Mouse (Mus musculus) liver, embryonic 12.5 days (tissue): ENCODE measurements around the gene Nat9. TPM values are rescaled to one million over a fixed set of nuclear protein-coding genes. Genes with fewer than 3 reads are reported as not detected.

Experiments used
- ATAC-seq: fragments of 200-750 bp; cut with Nextera tagmentation; 2 replicates; pipeline ENCODE4 v1.8.0; 2017; ENCODE audit warnings: moderate number of reproducible peaks, mild to moderate bottlenecking, moderate library complexity
- H3K27ac ChIP-seq: fragments of 300-500 bp; sonication (generic); 2 replicates; pipeline ENCODE4 v1.5.1; 2016; ENCODE audit warnings: mild to moderate bottlenecking
- H3K27me3 ChIP-seq: fragments of 300-500 bp; sonication (generic); replicated peaks from 2 replicates; pipeline ENCODE4 v1.6.1; 2016; ENCODE audit warnings: mild to moderate bottlenecking, moderate library complexity
- H3K36me3 ChIP-seq: fragments of 300-500 bp; sonication (generic); 2 replicates; pipeline ENCODE4 v1.6.1; 2016; ENCODE audit warnings: mild to moderate bottlenecking, moderate library complexity
- H3K4me1 ChIP-seq: fragments of 300-500 bp; sonication (generic); 2 replicates; pipeline ENCODE4 v1.6.1; 2016
- H3K4me2 ChIP-seq: fragments of 300-500 bp; sonication (generic); 2 replicates; pipeline ENCODE4 v1.6.1; 2016; ENCODE audit warnings: mild to moderate bottlenecking, moderate library complexity
- H3K4me3 ChIP-seq: fragments of 300-500 bp; sonication (generic); 2 replicates; pipeline ENCODE4 v1.5.1; 2016; ENCODE audit warnings: mild to moderate bottlenecking, moderate library complexity
- H3K9ac ChIP-seq: fragments of 300-500 bp; sonication (generic); 2 replicates; pipeline ENCODE4 v1.6.1; 2016; ENCODE audit warnings: mild to moderate bottlenecking, moderate library complexity
- H3K9me3 ChIP-seq: fragments of 300-500 bp; sonication (generic); replicated peaks from 2 replicates; pipeline ENCODE4 v1.6.1; 2016; ENCODE audit warnings: mild to moderate bottlenecking, moderate library complexity
- WGBS: fragments of 180-500 bp; shearing (Covaris S2); methylation state at CpG from one replicate; pipeline ENCODE4 v1.1.7; 2016; ENCODE audit not compliant: insufficient replicate concordance; 5-methylcytosine and 5-hydroxymethylcytosine counted together
- polyA plus RNA-seq: library from polyadenylated mRNA; unstranded; fragments of >200 nt; fragmentation: Nextera tagmentation; extraction: Ambion mirVana; gene quantifications from 2 replicates; pipeline ENCODE4 v1.2.1, GENCODE M21; 2016

Gene Nat9
- polyA plus RNA-seq, 1 experiment from 2014 or later = 12.9 TPM

DNA sequence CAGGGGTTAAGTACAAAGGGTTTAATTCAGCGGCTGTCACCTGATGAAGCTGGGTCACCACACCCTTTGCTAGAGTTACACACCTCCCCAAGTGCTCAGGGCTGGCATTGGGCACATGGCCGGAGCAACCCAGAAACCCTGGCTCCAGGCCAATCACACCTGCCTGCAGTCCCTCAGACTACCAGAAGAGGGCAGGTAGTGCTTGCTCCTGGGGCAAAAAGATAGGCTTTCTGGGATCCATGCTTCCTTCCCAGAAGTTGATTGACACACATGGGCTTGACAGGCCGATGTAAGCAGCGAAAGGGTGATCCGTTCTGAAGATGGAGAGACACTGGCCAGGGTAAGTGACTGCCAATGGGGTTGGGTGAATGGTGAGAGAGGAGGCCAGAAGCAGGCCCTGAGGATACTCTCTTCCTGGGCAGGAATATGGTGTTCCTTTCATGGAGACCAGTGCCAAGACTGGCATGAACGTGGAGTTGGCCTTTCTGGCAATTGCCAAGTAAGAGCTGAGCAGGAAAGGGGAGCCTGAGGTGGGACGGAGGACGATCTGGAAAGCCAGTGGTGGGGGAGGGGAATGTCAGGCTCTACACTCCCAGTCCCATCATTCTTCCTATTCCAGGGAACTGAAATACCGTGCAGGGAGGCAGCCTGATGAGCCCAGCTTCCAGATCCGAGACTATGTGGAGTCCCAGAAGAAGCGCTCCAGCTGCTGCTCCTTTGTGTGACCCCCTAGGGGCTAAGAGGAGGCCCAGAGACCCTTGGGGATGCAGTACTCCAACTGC is 27.5 kb downstream of the Nat9 start:
- Histone ChIP-seq H3K4me2 (no peak overlapping the region), H3K9me3 (no peaks in the 10 kb centered on the region), H3K36me3 (no peaks in the 10 kb centered on the region), H3K27ac (peak overlapping the region; percentile 18; the same call in 1 of the 2 replicates), H3K4me1 (peaks cover 68% of the 10 kb centered on the region), H3K9ac (no peak overlapping the region), H3K4me3 (no peak overlapping the region), H3K27me3 (peaks cover 15% of the 10 kb centered on the region)
- ATAC-seq = no peak
- 64% methylated on average over 11 of the region's 11 CpGs for WGBS

- WGBS = 8% methylated on average over 12 of the region's 12 CpGs
- no peaks in the 10 kb centered on the region for H3K9me3 ChIP-seq
- H3K27me3 ChIP-seq = peaks cover 34% of the 10 kb centered on the region
- H3K36me3 ChIP-seq = no peaks in the 10 kb centered on the region
- no peak overlapping the region for H3K4me3 ChIP-seq
- no peak for ATAC-seq
- no peak overlapping the region for H3K9ac ChIP-seq
- H3K4me1 ChIP-seq = peaks cover 72% of the 10 kb centered on the region
- H3K4me2 ChIP-seq = peak overlapping the region; percentile 28; the same call in 1 of the 2 replicates
- H3K27ac ChIP-seq = peak overlapping the region; percentile 65
Observed at GRCm38 (mm10) chr11:115157933-115158719, 29.5 kb downstream of the Nat9 start.

DNA sequence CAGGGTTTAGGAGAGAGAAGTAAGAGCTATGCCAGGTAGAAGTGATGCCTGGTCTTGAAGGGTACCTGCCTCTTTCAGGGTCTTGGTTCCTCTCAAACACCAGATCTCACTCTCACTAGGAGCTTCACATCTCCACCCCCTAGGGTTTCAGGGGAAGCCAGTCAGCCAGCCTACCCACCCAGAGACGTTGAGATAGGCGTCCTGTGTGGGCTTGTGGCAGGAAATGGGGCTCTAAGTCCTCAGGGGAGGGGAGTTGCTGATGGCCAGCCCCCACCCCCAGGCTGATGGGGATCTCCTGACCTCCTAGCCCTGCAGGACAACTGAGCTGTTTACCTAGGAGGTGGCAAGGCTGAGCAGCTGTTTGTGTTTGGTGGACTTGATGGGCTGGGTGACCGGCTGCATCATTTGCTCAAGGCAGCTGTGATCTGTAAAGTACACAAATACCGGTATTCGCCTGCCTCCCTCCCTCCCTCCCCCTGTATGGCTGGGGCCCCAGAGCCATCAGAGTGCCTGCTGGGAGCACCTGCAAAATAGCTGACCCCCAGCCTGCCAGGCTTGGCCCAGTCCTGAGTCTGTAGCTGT is 32.5 kb downstream of the Nat9 start:
- no peaks in the 10 kb centered on the region for H3K9me3 ChIP-seq

GRCm38 (mm10) chr11:115153699-115154292 is 33.9 kb downstream of the Nat9 start:
- Histone ChIP-seq H3K9me3 (no peaks in the 10 kb centered on the region), H3K36me3 (no peaks in the 10 kb centered on the region), H3K27me3 (peaks cover 47% of the 10 kb centered on the region), H3K4me1 (peaks cover 55% of the 10 kb centered on the region), H3K9ac (no peak overlapping the region), H3K27ac (no peak overlapping the region), H3K4me2 (peak overlapping the region; percentile 65), H3K4me3 (peak overlapping the region; percentile 38)
- under 1% methylated on average over 35 of the region's 35 CpGs for WGBS
- ATAC-seq = peak; percentile 86

More for the DNA sequence above, 32.5 kb downstream of the Nat9 start:
- H3K27me3 ChIP-seq = peaks cover 47% of the 10 kb centered on the region
- no peaks in the 10 kb centered on the region for H3K36me3 ChIP-seq
- H3K4me3 ChIP-seq = peak overlapping the region; percentile 38
- H3K4me2 ChIP-seq = peak overlapping the region; percentile 65
- whole genome bisulfite sequencing = 1% methylated on average over 5 of the region's 5 CpGs
- no peak overlapping the region for H3K27ac ChIP-seq
- peak overlapping the region; percentile 28 for H3K9ac ChIP-seq
- peaks cover 59% of the 10 kb centered on the region for H3K4me1 ChIP-seq
- no peak for ATAC-seq

DNA sequence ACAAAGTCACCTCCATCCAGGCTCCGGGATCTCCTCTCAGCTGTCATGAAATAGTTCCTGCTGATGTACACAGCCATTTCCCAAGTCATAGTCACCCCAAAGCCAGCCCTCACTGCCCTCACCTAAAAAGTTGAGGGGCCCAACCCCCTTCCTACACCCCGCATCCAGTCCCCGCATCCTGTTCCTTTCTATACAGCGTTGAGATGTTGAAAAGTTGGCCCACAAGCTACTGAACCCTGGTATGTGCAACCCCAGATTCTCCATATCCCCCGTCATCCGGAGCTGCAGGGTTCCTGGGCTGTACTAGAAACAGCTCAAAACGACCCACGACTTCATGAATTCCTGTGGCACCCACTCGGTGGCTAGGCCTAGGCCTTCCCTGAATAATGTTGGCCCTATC is 34.6 kb downstream of the Nat9 start:
- no peaks in the 10 kb centered on the region for H3K9me3 ChIP-seq
- H3K27ac ChIP-seq = no peak overlapping the region
- no peak overlapping the region for H3K4me2 ChIP-seq
- H3K36me3 ChIP-seq = no peaks in the 10 kb centered on the region
- H3K27me3 ChIP-seq = peaks cover 47% of the 10 kb centered on the region
- peaks cover 48% of the 10 kb centered on the region for H3K4me1 ChIP-seq
- no peak for ATAC-seq
- no peak overlapping the region for H3K9ac ChIP-seq
- WGBS = 69% methylated on average over 9 of the region's 9 CpGs
- H3K4me3 ChIP-seq = no peak overlapping the region

DNA sequence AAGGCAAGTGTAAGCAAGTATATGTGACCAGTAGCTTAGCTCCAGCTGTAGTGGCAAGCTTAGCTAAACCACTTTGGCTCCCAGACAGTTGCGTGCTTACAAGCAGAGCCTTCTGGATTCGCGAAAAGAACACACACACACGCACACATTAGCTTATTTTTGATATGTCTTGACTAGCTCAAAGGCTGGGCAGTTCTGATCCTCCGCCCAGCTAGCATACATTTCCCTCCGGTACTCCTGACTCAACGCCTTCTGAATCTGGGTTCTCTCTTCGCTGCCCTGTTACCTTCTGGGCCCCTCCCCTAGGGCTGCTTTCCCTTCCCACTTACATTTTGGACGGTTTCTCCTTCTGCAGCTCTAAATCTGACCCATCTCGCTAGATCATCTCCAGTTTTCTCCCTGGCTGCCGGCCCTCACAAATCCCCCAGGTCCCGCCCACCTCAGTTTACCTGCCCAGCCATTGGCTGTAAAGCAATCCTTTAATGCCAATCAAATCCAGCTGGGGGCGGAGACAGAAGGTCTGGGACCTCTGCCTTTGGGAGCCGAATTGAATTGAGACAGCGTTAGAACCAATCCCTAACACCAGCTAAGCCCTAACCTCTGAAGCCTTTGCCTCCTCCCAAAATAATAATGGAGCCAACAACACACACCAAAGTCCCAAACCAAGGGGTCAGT is 35.8 kb downstream of the Nat9 start:
- Histone ChIP-seq H3K9ac (no peak overlapping the region), H3K27ac (no peak overlapping the region), H3K36me3 (no peaks in the 10 kb centered on the region), H3K9me3 (no peaks in the 10 kb centered on the region), H3K4me3 (peak overlapping the region; percentile 21; the same call in 1 of the 2 replicates), H3K4me1 (peaks cover 40% of the 10 kb centered on the region), H3K4me2 (peak overlapping the region; percentile 50), H3K27me3 (peaks cover 44% of the 10 kb centered on the region)
- 19% methylated on average over 15 of the region's 15 CpGs for WGBS
- ATAC-seq = no peak

- WGBS = 58% methylated on average over 6 of the region's 6 CpGs
- no peaks in the 10 kb centered on the region for H3K36me3 ChIP-seq
- H3K27me3 ChIP-seq = peaks cover 42% of the 10 kb centered on the region
- no peak overlapping the region for H3K4me2 ChIP-seq
- no peak for ATAC-seq
- H3K4me3 ChIP-seq = no peak overlapping the region
- peaks cover 40% of the 10 kb centered on the region for H3K4me1 ChIP-seq
- no peaks in the 10 kb centered on the region for H3K9me3 ChIP-seq
- H3K9ac ChIP-seq = no peak overlapping the region
- H3K27ac ChIP-seq = no peak overlapping the region
Observed at GRCm38 (mm10) chr11:115150741-115151254, 36.9 kb downstream of the Nat9 start.

DNA sequence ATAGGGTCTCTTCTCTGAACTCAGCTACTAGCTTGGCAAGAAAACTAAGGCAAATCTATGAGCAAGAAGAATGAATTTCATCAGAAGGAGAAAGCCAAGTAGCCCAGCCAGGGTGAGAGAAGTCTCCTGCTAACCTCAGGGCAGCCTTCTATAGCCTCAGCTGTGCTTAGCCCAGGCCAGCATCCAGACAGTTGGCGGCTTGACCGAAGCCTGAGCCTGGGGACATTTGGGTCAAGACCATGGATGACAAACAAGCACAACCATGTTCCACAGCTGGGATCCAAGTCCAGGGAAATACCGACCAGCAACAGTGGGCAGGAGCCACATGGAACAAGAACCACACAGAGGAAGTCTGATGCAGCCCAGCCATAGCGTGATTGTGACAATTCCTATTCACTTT is 39.8 kb downstream of the Nat9 start:
- H3K36me3 ChIP-seq = no peaks in the 10 kb centered on the region
- H3K27ac ChIP-seq = no peak overlapping the region
- H3K4me2 ChIP-seq = no peak overlapping the region
- peaks cover 22% of the 10 kb centered on the region; the same call in 1 of the 2 replicates for H3K27me3 ChIP-seq
- WGBS = 71% methylated on average over 4 of the region's 4 CpGs
- no peak for ATAC-seq
- H3K4me1 ChIP-seq = peaks cover 12% of the 10 kb centered on the region; the same call in 1 of the 2 replicates
- no peaks in the 10 kb centered on the region for H3K9me3 ChIP-seq
- no peak overlapping the region for H3K9ac ChIP-seq
- no peak overlapping the region for H3K4me3 ChIP-seq

DNA sequence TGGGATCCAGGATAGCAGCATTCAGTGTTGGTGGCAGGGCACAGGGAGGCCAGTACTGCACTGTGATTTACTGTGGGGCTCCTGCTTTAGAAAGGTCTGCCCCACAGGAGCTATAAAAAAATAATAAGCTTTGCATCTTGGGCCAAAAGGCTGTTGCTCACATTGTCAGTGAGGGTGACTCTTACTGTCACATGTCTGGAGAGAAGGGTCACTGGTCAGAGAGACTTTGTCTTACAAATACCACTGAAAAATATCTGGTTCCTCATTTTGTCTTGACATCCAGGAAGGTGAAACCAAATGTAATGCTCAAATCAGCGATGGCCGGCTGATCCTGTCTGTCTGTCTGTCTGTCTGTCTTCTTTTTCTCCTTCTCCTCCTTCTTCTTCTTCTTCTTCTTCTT is 45.7 kb downstream of the Nat9 start:
- no peak overlapping the region for H3K4me2 ChIP-seq
- H3K9ac ChIP-seq = no peak overlapping the region
- H3K4me1 ChIP-seq = 0 out of 2 replicates have a peak, but pooled peaks cover 2% of the 10 kb centered on the region
- 0 out of 2 replicates have a peak, but pooled peaks cover 13% of the 10 kb centered on the region for H3K27me3 ChIP-seq
- no peak overlapping the region for H3K4me3 ChIP-seq
- no peak for ATAC-seq
- no peaks in the 10 kb centered on the region for H3K36me3 ChIP-seq
- 23% methylated on average over 2 of the region's 2 CpGs for WGBS
- H3K9me3 ChIP-seq = no peaks in the 10 kb centered on the region
- H3K27ac ChIP-seq = no peak overlapping the region

GRCm38 (mm10) chr11:115138597-115139262 is 48.9 kb downstream of the Nat9 start:
- 43% methylated on average over 5 of the region's 5 CpGs for WGBS
- H3K4me2 ChIP-seq = no peak overlapping the region
- H3K9me3 ChIP-seq = no peaks in the 10 kb centered on the region
- H3K27ac ChIP-seq = no peak overlapping the region
- no peak for ATAC-seq
- H3K27me3 ChIP-seq = no peaks in the 10 kb centered on the region; the same call in 1 of the 2 replicates
- H3K36me3 ChIP-seq = no peaks in the 10 kb centered on the region
- no peak overlapping the region for H3K4me3 ChIP-seq
- no peaks in the 10 kb centered on the region for H3K4me1 ChIP-seq
- H3K9ac ChIP-seq = no peak overlapping the region
